Mouse (Mus musculus) embryonic facial prominence, embryonic 10.5 days (tissue): ENCODE results near the gene Zfp451. TPM values are rescaled to one million over a fixed set of nuclear protein-coding genes. Genes with fewer than 3 reads are reported as not detected.
A peak's percentile ranks its signal among the peaks of the same experiment; 100 is the strongest.

Source experiments
- DNase-seq: peaks from one replicate; pipeline ENCODE4 v3.0.0-alpha.2; 2017; ENCODE audit warnings: low spot score
- H3K27ac ChIP-seq: fragments of 300-500 bp; sonication (generic); replicated peaks from 2 replicates; pipeline ENCODE4 v1.5.1; 2016; ENCODE audit warnings: mild to moderate bottlenecking
- H3K27me3 ChIP-seq: fragments of 300-500 bp; sonication (generic); replicated peaks from 2 replicates; pipeline ENCODE4 v1.6.1; 2016; ENCODE audit warnings: low read depth, mild to moderate bottlenecking; ENCODE audit not compliant: poor library complexity, severe bottlenecking
- H3K36me3 ChIP-seq: fragments of 300-500 bp; sonication (generic); replicated peaks from 2 replicates; pipeline ENCODE4 v1.6.1; 2016; ENCODE audit warnings: mild to moderate bottlenecking, moderate library complexity
- H3K4me1 ChIP-seq: fragments of 300-500 bp; sonication (generic); 2 replicates; pipeline ENCODE4 v1.6.1; 2016
- H3K4me3 ChIP-seq: fragments of 300-500 bp; sonication (generic); 2 replicates; pipeline ENCODE4 v1.5.1; 2016; ENCODE audit warnings: mild to moderate bottlenecking, moderate library complexity
- H3K9me3 ChIP-seq: fragments of 300-500 bp; sonication (generic); 2 replicates; pipeline ENCODE4 v1.6.1; 2016; ENCODE audit warnings: mild to moderate bottlenecking
- WGBS: fragments of 180-500 bp; shearing (Covaris S2); methylation state at CpG from one replicate; pipeline ENCODE4 v1.1.7; 2016; 5-methylcytosine and 5-hydroxymethylcytosine counted together
- polyA plus RNA-seq: library from polyadenylated mRNA; unstranded; fragments of >200 nt; fragmentation: Nextera tagmentation; extraction: Ambion mirVana; gene quantifications from 2 replicates; pipeline ENCODE4 v1.2.1, GENCODE M21; 2016

The Zfp451 gene
- polyA plus RNA-seq, 1 experiment from 2014 or later: 35.7 TPM

DNA sequence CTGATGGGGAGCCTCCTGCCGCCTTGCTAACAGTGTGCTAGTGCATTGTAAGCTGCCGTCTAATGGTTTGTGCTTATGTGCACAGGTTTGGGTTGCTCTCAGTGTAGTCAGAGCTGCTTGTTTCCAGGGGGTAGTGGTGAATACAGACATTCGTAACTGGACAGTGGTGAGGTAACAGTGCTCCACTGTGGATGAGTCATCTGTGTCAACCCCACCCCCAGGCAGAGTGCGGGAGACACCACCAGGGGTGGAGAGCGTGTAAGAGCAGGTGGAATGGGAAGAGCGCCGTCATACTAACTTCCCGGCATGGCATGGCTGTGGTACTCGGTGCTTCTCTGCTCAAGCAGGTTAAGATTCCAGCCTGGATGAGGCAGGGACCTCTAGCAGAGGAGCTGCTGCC lies 81.4 kb downstream of the Zfp451 start:
- no peaks in the 10 kb centered on the region for H3K4me1 ChIP-seq
- no peak overlapping the region for H3K27ac ChIP-seq
- no peaks in the 10 kb centered on the region for H3K27me3 ChIP-seq
- 90% methylated on average over 9 of the region's 9 CpGs for WGBS
- no peak overlapping the region for H3K4me3 ChIP-seq
- no peaks in the 10 kb centered on the region for H3K9me3 ChIP-seq
- DNase-seq: no peak
- peaks cover 100% of the 10 kb centered on the region for H3K36me3 ChIP-seq

DNA sequence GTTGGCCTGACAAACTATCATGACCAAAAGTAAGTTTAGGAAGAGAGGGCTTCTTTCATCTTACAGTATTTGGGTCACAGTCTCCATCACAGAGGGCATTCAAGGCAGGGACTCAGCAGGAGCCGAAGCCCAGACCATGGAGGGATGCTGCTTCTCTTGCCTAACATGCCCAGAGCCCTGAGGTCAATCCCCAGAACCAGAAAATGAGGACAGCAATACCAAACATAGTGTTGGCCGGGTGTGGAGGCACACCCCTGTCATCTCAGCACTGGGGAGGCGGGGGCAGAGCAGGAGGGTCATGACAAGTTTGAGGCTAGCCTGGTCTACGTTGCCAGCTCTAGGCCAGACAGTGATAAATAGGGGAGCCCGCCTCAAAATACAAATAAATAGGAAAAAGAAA lies 89.3 kb downstream of the Zfp451 start:
- H3K9me3 ChIP-seq: no peaks in the 10 kb centered on the region
- H3K4me1 ChIP-seq: peaks cover 12% of the 10 kb centered on the region
- H3K27ac ChIP-seq: no peak overlapping the region
- no peak for DNase-seq
- H3K27me3 ChIP-seq: no peaks in the 10 kb centered on the region
- WGBS: 96% methylated on average over 5 of the region's 5 CpGs
- peaks cover 83% of the 10 kb centered on the region for H3K36me3 ChIP-seq
- H3K4me3 ChIP-seq: no peak overlapping the region

GRCm38 (mm10) chr1:33724516-33724915 lies 89.9 kb downstream of the Zfp451 start:
- H3K9me3 ChIP-seq: no peaks in the 10 kb centered on the region
- no peak for DNase-seq
- H3K36me3 ChIP-seq: peaks cover 77% of the 10 kb centered on the region
- no peaks in the 10 kb centered on the region for H3K27me3 ChIP-seq
- no peak overlapping the region for H3K27ac ChIP-seq
- WGBS: 83% methylated on average over 6 of the region's 6 CpGs
- peaks cover 16% of the 10 kb centered on the region for H3K4me1 ChIP-seq
- H3K4me3 ChIP-seq: no peak overlapping the region

DNA sequence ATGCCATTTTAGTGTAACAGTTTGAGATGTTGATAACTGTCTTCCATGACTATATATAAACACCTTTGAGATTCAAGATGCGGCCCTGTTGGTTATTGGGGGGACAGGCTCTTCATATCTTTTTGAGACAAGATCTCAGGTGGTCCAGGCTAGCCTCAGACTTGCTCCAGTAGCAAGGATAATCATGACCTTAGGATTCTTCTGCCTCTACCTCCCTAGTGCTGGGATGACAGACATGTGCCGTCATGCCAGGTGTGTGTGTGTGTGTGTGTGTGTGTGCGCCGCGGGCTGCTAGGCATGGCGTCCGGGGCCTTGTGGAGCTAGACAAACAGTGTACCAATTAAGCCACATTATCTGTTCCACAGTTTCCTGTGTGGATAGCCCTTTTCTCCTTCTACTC lies 93.4 kb downstream of the Zfp451 start:
- peak overlapping the region; percentile 90 for H3K4me3 ChIP-seq
- 85% methylated on average over 7 of the region's 7 CpGs for WGBS
- H3K36me3 ChIP-seq: peaks cover 44% of the 10 kb centered on the region
- no peaks in the 10 kb centered on the region for H3K27me3 ChIP-seq
- H3K9me3 ChIP-seq: no peaks in the 10 kb centered on the region
- H3K27ac ChIP-seq: no peak overlapping the region
- peaks cover 18% of the 10 kb centered on the region for H3K4me1 ChIP-seq
- DNase-seq: no peak

DNA sequence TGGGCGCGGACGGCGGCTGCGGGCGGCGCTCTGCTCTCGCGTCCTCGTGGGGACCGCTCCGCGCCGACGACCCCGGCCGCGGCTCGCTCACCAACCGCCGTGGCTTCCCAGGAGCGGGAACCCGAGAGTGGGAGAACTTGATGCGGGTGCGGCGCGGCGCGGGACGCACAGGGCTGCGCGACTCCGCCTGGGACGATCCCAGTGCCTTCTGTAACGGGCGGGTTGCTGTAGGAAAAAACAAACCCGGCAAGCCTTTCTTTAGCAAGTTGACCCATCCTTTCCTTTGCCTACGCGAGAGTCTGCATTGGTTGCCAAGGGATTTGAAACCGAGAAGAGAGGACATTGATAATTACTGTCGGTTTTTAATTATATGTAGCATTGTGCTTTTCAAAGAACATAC lies 94.2 kb downstream of the Zfp451 start:
- Histone ChIP-seq H3K4me1 (peaks cover 18% of the 10 kb centered on the region), H3K9me3 (no peaks in the 10 kb centered on the region), H3K27me3 (no peaks in the 10 kb centered on the region), H3K4me3 (peak overlapping the region; percentile 90), H3K36me3 (peaks cover 37% of the 10 kb centered on the region), H3K27ac (peak overlapping the region; percentile 95)
- no peak for DNase-seq
- under 1% methylated on average over 41 of the region's 41 CpGs for WGBS

GRCm38 (mm10) chr1:33719733-33720225 lies 94.6 kb downstream of the Zfp451 start, which contains the start of gene Rab23:
Gene Rab23 (plus strand): TSS chr1:33719887.
- Histone ChIP-seq H3K4me1 (peaks cover 20% of the 10 kb centered on the region), H3K36me3 (peaks cover 32% of the 10 kb centered on the region), H3K4me3 (peak within 1 kb of the TSS; percentile 90), H3K27ac (peak within 1 kb of the TSS; percentile 95), H3K9me3 (no peaks in the 10 kb centered on the region), H3K27me3 (no peaks in the 10 kb centered on the region)
- peak; percentile 90 for DNase-seq
- WGBS: under 1% methylated on average over 54 of the region's 54 CpGs

DNA sequence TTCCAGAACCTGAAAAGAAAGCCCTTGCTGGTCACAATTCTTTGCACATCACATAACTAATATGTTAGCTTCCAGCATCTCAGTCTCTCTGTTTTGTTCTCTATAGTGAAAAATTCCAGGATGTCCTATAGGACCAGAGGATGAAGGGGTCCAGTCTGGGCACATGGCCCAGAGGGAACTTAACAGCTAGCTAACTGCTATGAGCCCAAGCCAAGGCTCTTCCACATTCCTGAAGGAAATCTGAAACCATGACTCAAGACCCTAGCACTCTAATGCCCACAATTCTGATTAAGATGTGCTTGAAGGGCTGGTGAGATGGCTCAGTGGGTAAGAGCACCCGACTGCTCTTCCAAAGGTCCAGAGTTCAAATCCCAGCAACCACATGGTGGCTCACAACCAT lies 96.8 kb downstream of the Zfp451 start:
- Histone ChIP-seq H3K4me3 (no peak overlapping the region), H3K4me1 (peaks cover 25% of the 10 kb centered on the region), H3K9me3 (no peaks in the 10 kb centered on the region), H3K27ac (no peak overlapping the region), H3K27me3 (no peaks in the 10 kb centered on the region), H3K36me3 (peaks cover 12% of the 10 kb centered on the region)
- no peak for DNase-seq
- WGBS: 82% methylated on average over 1 of the region's 1 CpGs

DNA sequence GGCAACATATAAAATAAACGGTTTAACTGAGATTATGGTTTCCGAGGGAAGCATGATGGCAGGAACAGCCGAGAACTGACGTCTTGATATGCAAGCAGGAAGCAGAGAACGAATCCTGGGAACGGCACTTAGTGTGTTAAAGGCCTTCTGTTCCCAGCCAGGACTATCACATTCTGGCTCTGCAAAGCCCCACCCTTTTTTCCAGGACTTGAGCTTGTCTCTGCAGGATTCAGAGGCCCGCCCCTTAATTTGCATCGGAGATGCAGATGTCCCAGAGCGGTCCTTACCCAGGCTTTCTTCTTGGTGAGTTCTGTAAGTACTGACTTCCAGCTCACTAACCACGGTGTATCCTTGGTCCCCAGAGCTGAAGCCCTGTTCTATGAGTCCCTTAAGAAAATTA lies 99.6 kb downstream of the Zfp451 start:
- Histone ChIP-seq H3K9me3 (no peaks in the 10 kb centered on the region), H3K36me3 (no peaks in the 10 kb centered on the region), H3K27me3 (no peaks in the 10 kb centered on the region), H3K27ac (no peak overlapping the region), H3K4me1 (peaks cover 12% of the 10 kb centered on the region), H3K4me3 (0 out of 2 replicates have a peak overlapping the region, but pooled peaks have one; percentile 21)
- DNase-seq: peak; percentile 50
- WGBS: 6% methylated on average over 10 of the region's 10 CpGs

DNA sequence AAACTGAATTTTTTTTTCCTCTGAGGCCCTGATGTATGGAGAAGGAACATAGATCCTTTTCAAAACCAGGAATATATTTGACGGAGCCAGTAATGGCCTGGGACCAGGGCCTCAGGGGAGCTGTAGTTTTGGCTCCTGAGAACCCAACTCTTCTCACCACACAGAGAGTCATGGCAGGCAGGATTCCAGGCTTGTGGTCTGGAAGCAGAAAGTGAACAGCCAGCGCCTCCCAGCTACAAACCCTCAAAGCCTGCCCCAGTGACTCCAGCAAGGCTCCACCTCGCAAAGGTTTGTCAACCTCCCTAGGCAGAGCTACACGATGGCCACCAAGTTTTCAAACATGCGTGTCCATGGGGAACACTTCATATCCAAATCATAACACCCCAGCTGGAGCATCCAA lies 102.4 kb downstream of the Zfp451 start:
- Histone ChIP-seq H3K27me3 (no peaks in the 10 kb centered on the region), H3K4me3 (no peak overlapping the region), H3K9me3 (no peaks in the 10 kb centered on the region), H3K27ac (no peak overlapping the region), H3K4me1 (peaks cover 7% of the 10 kb centered on the region), H3K36me3 (no peaks in the 10 kb centered on the region)
- 89% methylated on average over 5 of the region's 5 CpGs for WGBS
- DNase-seq: no peak

Other genes with a start within 250 kb of the Zfp451 start
- gene Prim2, start 144.8 kb downstream of the Zfp451 start, polyA plus RNA-seq: 54.6 and 55.5 TPM in 2 replicates
- 32.3 and 35.2 TPM in 2 replicates for gene Rab23, start 94.7 kb downstream of the Zfp451 start, polyA plus RNA-seq
- gene Bag2, start 56.8 kb downstream of the Zfp451 start, polyA plus RNA-seq: 59.0 and 65.7 TPM in 2 replicates
- 1.3 and 2.2 TPM in 2 replicates for gene Bend6, start 93.2 kb upstream of the Zfp451 start, polyA plus RNA-seq
- 17.3 and 17.4 TPM in 2 replicates for gene Dst, start 93.6 kb upstream of the Zfp451 start, polyA plus RNA-seq